Mouse (Mus musculus): ENCODE data around the gene Ntmt1.

Gene Ntmt1

DNA sequence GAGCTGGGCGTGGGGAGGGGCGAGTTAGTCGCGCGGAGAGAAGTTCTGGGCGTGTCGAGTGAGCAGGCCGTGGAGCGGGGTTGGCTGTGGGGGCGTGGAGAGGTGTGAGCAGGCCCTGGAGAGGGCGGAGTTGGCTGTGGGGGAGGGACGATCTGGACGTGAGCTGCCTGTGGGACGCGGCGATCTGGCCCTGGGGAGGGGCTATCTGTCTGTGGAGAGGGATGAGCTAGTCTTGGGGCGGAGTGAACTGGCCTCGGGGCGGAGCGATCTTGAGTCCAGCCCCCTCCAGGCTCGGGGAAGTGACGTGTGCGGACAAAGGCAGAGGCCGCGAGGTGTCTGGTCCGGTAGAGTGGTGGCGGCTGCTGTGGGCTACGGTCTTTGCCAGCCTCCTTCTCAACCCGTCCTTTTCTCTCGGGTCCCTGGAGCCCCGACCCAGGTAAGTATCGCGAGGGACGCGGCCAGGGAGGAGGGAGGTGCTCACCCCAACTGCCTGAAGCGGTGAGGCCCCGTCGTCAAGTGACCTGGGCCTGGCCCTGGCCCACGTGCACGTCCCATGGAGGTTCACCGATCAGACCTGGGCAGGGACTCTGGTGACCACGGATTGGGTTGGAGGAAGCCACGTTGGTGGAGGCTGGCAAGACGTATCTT lies at the start of gene Ntmt1:
Gene Ntmt1, plus strand, starts transcription at position 179 of the 648 bp plus-strand sequence.
- peak; percentile 96 to 97 for DNase-seq (ENCODE audit: low spot score in 2 of 2)

GRCm38 (mm10) chr2:30758341-30759087 lies 49.1 kb upstream of the Ntmt1 start:
- no peak for DNase-seq (ENCODE audit: low spot score in 2 of 2)

GRCm38 (mm10) chr2:30759088-30759374 lies 48.6 kb upstream of the Ntmt1 start:
- no peak for DNase-seq (ENCODE audit: low spot score in 2 of 2)

GRCm38 (mm10) chr2:30759442-30759841 lies 48.2 kb upstream of the Ntmt1 start:
- DNase-seq (ENCODE audit: low spot score in 2 of 2) = no peak

DNA sequence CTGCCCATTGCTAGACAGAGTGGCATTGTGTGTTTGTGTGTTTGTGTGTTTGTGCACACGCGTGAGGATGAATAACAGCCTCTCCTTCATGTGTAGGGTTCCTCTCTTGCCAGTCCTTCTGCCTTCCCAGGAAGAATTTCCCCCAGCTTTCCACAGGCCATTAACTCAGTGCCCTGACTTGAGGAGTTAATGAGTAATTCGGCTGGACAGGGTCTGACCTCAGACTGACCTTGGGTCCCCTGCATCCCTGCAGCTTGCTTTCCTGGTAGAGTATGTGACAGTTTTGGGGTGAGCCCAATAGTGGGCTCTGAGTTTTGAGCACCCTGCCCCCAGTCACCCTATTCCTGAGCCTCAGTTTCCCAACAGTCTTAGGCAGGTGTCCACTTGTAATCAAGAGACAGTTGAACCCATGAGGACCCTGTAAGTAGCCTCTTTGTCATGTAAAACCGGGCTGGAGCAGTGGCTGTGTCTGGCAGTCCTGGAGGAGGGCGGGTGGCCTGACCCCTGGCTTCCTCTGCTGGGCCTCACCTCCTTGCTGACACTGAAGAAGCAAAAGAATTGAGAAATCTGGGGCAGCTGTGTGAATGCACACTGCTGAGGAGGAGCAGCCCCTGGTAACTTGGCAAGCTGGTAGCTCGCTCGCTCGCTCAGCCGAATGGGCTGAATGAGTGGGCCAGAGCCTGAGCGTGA lies 47.6 kb upstream of the Ntmt1 start:
- no peak for DNase-seq (ENCODE audit: low spot score in 2 of 2)

DNA sequence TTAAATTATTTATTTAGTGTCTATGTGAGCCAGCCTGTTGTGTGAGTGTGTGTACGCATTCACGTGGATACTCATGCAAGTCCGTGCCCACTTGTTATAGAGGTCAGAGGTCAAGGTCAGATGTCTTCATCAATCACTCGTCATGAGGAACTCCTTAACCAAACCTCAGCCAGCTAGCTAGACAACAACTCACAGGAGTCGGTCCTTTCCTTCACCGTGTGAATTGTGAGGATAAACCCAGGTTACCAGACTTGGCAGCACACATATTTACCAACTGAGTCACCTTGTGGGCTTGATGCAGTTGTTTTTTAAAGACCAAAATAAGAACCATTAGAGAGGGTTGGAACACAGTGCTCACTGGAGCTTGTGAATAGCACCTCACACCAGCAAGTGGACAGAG lies 46.9 kb upstream of the Ntmt1 start:
- DNase-seq (ENCODE audit: low spot score in 2 of 2) = no peak

GRCm38 (mm10) chr2:30766446-30766845 lies 41.2 kb upstream of the Ntmt1 start:
- DNase-seq (ENCODE audit: low spot score in 2 of 2) = no peak

GRCm38 (mm10) chr2:30767626-30768240 lies 39.9 kb upstream of the Ntmt1 start:
- DNase-seq (ENCODE audit: low spot score in 2 of 2) = no peak

DNA sequence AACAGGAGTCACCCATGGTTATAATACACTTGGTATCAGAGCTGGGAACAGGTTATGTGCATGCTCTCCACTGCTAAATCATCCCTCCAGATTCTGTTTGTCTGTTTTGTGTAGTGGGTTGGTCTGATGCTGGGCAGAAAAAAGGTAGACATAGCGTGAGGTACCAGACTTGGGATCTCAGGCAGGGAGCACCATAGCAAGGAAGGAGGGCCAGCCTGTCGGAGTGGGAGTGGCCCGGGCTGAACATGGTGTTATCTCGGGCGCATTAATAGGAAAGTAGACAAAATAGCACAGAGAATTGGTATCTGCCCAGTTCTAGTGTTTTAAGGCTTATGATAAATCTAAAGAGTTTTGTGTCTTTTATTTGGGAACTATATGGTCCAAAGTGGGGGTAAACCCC lies 39.1 kb upstream of the Ntmt1 start:
- no peak for DNase-seq (ENCODE audit: low spot score in 2 of 2)

DNA sequence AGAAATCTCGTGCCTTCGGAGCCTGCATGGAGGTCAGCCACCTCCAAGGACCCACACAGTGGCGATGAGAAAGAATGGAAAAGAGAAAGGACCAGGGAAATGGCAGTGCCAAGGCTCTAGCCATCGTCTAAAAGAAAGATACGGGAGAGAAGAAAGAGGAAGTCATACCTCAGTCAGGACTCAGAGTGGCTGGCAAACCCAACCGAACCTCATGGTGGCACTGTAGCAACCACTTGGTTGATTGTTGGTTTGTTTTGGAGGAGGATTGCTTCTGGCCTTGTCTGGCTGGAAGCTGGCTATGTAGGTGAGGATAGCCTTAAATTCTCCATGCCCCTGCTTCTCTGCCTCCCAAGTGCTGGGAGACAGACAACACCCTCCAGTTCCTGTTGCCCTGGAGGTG lies 38.4 kb upstream of the Ntmt1 start:
- DNase-seq (ENCODE audit: low spot score in 2 of 2) = no peak

- no peak for DNase-seq (ENCODE audit: low spot score in 2 of 2)
Observed at GRCm38 (mm10) chr2:30771368-30771805, 36.2 kb upstream of the Ntmt1 start.

DNA sequence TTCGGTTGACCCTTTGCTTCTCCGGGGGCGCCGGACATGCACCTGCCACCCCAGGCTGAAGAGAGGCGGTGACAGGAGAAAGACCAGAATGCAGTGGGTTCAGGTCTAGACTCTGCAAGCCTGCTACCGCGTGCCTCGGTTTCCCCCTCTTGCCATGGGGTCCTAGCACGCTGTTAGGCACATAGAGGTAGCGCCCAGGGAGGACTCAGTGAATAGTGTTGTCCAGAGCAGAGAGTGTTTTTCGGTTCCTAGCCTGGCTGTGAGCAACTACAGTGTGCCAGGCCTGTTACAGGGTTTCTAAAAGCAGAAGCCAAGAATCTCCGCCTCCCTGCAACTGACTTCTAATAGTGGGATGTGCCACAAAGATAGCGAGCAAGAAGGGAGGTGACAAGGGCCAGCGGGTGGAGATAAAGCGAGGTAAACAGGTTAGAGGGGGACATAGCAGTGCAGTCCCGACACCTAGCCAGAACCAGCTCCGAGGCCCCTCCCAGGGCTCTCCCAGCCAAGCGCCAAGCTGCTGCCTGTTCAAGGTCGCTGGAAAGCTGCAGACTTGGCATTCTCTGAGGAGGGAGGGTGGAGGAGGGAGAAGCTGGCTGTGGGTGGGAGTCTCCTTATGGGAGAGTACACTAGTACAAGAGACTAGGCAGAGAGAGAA lies 35.7 kb upstream of the Ntmt1 start:
- DNase-seq (ENCODE audit: low spot score in 2 of 2) = no peak

GRCm38 (mm10) chr2:30772581-30773312 lies 34.9 kb upstream of the Ntmt1 start:
- no peak for DNase-seq (ENCODE audit: low spot score in 2 of 2)

- DNase-seq (ENCODE audit: low spot score in 2 of 2) = no peak
Observed at GRCm38 (mm10) chr2:30773313-30774005, 34.2 kb upstream of the Ntmt1 start.

GRCm38 (mm10) chr2:30775955-30776354 lies 31.7 kb upstream of the Ntmt1 start:
- DNase-seq (ENCODE audit: low spot score in 2 of 2) = no peak

GRCm38 (mm10) chr2:30777266-30777665 lies 30.4 kb upstream of the Ntmt1 start:
- DNase-seq (ENCODE audit: low spot score in 2 of 2) = no peak

GRCm38 (mm10) chr2:30778235-30778634 lies 29.4 kb upstream of the Ntmt1 start:
- no peak for DNase-seq (ENCODE audit: low spot score in 2 of 2)

- DNase-seq (ENCODE audit: low spot score in 2 of 2) = no peak
Observed at GRCm38 (mm10) chr2:30779241-30779640, 28.4 kb upstream of the Ntmt1 start.

DNA sequence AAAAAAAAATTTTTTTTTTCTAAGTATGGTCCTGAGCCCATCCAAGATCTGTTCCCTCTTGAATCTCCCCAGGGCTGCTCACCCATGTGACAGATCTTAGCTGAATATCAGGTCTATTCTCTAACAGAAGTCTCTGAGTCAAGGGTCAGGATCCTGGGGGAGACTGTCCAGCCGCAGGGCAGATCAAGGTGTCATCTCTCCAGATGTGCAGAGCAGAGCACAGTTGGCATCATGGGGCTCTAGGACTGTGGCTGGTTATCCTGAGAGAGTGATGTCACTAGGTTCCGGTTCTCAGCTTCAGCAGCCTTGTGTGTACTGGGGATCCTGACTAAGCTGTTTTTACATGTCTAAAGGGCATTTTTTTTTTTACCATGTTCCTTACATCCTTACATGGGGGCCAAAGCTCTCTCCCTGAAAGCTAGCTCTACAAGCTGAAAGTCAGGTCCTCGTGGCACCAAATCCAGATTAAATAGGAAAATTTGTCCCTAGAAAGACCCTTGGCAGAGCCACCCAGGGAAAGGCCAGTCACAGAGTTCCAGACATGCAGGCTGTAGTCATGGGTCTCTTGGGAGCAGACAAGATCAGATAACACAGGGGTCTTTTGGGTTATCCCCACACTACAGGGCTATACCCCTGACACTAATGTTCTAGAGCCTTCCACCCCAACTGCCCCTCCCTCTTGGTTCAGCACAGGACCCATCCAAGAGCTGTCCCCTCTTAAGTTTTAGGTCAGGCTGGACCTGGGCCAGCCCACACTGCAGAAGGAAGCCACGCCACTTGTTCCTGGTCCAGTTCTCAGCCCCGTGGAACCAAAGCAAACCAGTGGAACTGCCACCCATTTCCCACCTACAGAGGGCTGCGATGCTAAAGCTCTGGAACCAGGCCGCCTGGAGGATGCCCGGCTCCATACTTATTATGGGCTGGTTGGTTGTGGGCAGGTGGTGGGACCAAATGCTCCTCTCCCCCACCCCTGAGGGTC lies 25.0 kb upstream of the Ntmt1 start:
- DNase-seq (ENCODE audit: low spot score in 2 of 2) = no peak

DNA sequence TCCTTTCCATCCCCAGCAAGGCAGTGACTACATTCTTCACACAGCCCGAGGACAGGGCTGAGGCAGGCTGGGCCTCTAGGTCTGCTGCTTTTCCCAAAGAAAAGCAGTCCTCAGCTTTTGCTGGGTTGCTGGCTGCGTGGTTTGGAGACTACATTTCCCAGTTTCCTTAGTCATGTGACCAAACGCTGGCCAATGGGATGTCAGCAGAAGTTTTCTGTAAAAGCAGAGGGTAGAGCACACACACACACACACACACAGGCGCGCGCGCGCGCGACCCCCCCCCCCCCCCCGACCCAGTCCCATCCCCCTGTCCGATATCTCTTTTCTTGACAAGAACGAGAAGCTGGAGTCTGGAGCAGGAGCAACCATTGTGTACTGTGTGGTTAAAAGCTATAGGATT lies 24.3 kb upstream of the Ntmt1 start:
- peak; percentile 38 to 44 for DNase-seq (ENCODE audit: low spot score in 2 of 2)
